Mouse (Mus musculus) cerebral cortex, adult 2 months (tissue): ENCODE measurements around the gene Zfand3.

Experiments
- WGBS: fragments of 180-500 bp; shearing (Covaris S2); methylation state at CpG from one replicate; pipeline ENCODE4 v1.1.7; 2018; 5-methylcytosine and 5-hydroxymethylcytosine counted together

Gene Zfand3

GRCm38 (mm10) chr17:30154144-30154543 is 149.6 kb downstream of the Zfand3 start:
- WGBS: 76% methylated on average over 4 of the region's 4 CpGs

- WGBS: 64% methylated on average over 1 of the region's 1 CpGs
These were observed 150.3 kb downstream of the Zfand3 start for GRCm38 (mm10) chr17:30154861-30155260.

- 54% methylated on average over 7 of the region's 7 CpGs for WGBS
These were observed 150.9 kb downstream of the Zfand3 start for GRCm38 (mm10) chr17:30155411-30155925.

- 68% methylated on average over 10 of the region's 10 CpGs for WGBS
These were observed 154.0 kb downstream of the Zfand3 start for GRCm38 (mm10) chr17:30158419-30159108.

- WGBS: 82% methylated on average over 5 of the region's 5 CpGs
These were observed 154.8 kb downstream of the Zfand3 start for GRCm38 (mm10) chr17:30159341-30159740.

GRCm38 (mm10) chr17:30160823-30161432 is 156.4 kb downstream of the Zfand3 start:
- WGBS: 89% methylated on average over 14 of the region's 14 CpGs

- WGBS: 91% methylated on average over 5 of the region's 5 CpGs
These were observed 158.4 kb downstream of the Zfand3 start for GRCm38 (mm10) chr17:30162983-30163382.

GRCm38 (mm10) chr17:30163793-30164192 is 159.3 kb downstream of the Zfand3 start:
- WGBS: 76% methylated on average over 6 of the region's 6 CpGs

GRCm38 (mm10) chr17:30164818-30165217 is 160.3 kb downstream of the Zfand3 start:
- WGBS: 68% methylated on average over 9 of the region's 9 CpGs

- 52% methylated on average over 4 of the region's 4 CpGs for WGBS
These were observed 172.9 kb downstream of the Zfand3 start for GRCm38 (mm10) chr17:30177435-30177834.

GRCm38 (mm10) chr17:30178402-30178801 is 173.9 kb downstream of the Zfand3 start:
- WGBS: 78% methylated on average over 1 of the region's 1 CpGs

GRCm38 (mm10) chr17:30180197-30180596 is 175.7 kb downstream of the Zfand3 start:
- 76% methylated on average over 6 of the region's 6 CpGs for WGBS

- 85% methylated on average over 4 of the region's 4 CpGs for WGBS
These were observed 177.0 kb downstream of the Zfand3 start for GRCm38 (mm10) chr17:30181554-30181953.

GRCm38 (mm10) chr17:30182063-30182462 is 177.5 kb downstream of the Zfand3 start:
- WGBS: 82% methylated on average over 2 of the region's 2 CpGs

GRCm38 (mm10) chr17:30183561-30183960 is 179.0 kb downstream of the Zfand3 start:
- WGBS: 38% methylated on average over 6 of the region's 6 CpGs

- 84% methylated on average over 6 of the region's 6 CpGs for WGBS
These were observed 182.6 kb downstream of the Zfand3 start for GRCm38 (mm10) chr17:30187154-30187553.

GRCm38 (mm10) chr17:30187581-30187980 is 183.0 kb downstream of the Zfand3 start:
- 35% methylated on average over 5 of the region's 5 CpGs for WGBS

GRCm38 (mm10) chr17:30188031-30188981 is 183.8 kb downstream of the Zfand3 start:
- WGBS: 23% methylated on average over 20 of the region's 20 CpGs

- whole genome bisulfite sequencing: 82% methylated on average over 11 of the region's 11 CpGs
These were observed 186.6 kb downstream of the Zfand3 start for GRCm38 (mm10) chr17:30191097-30191640.

GRCm38 (mm10) chr17:30192416-30193005 is 188.0 kb downstream of the Zfand3 start:
- WGBS: 78% methylated on average over 26 of the region's 26 CpGs

GRCm38 (mm10) chr17:30193615-30194014 is 189.1 kb downstream of the Zfand3 start:
- WGBS: 84% methylated on average over 2 of the region's 2 CpGs
